Mouse (Mus musculus) lung, postnatal 0 days (tissue): ENCODE results near the gene Il1r1. TPM values are rescaled to one million over a fixed set of nuclear protein-coding genes. Genes with fewer than 3 reads are reported as not detected.

Experiments
- ATAC-seq: fragments of 200-750 bp; cut with Nextera tagmentation; 2 replicates; pipeline ENCODE4 v1.8.0; 2017; ENCODE audit warnings: moderate library complexity
- DNase-seq: peaks from one replicate; pipeline ENCODE4 v3.0.0-alpha.2; 2016; ENCODE audit warnings: low spot score
- H3K27ac ChIP-seq: fragments of 300-500 bp; sonication (generic); 2 replicates; pipeline ENCODE4 v1.5.1; 2014; ENCODE audit warnings: antibody characterized with exemption, mild to moderate bottlenecking, low read length, mixed read lengths
- H3K27me3 ChIP-seq: fragments of 300-500 bp; sonication (generic); replicated peaks from 2 replicates; pipeline ENCODE4 v1.6.1; 2014; ENCODE audit warnings: low read length, mixed read lengths; ENCODE audit not compliant: insufficient read depth
- H3K36me3 ChIP-seq: fragments of 300-500 bp; sonication (generic); 2 replicates; pipeline ENCODE4 v1.6.1; 2014; ENCODE audit warnings: low read length, mixed read lengths; ENCODE audit not compliant: insufficient read depth
- H3K4me1 ChIP-seq: fragments of 300-500 bp; sonication (generic); 2 replicates; pipeline ENCODE4 v1.6.1; 2014; ENCODE audit warnings: antibody characterized with exemption, low read depth, low read length, mixed read lengths; ENCODE audit not compliant: insufficient read depth
- H3K4me2 ChIP-seq: fragments of 300-500 bp; sonication (generic); replicated peaks from 2 replicates; pipeline ENCODE4 v1.6.1; 2014; ENCODE audit warnings: low read depth, mild to moderate bottlenecking, low read length, moderate library complexity, mixed read lengths
- H3K4me3 ChIP-seq: fragments of 300-500 bp; sonication (generic); 2 replicates; pipeline ENCODE4 v1.5.1; 2014; ENCODE audit warnings: low read depth, low read length
- H3K9ac ChIP-seq: fragments of 300-500 bp; sonication (generic); replicated peaks from 2 replicates; pipeline ENCODE4 v1.6.1; 2014; ENCODE audit warnings: low read depth, mild to moderate bottlenecking
- H3K9me3 ChIP-seq: fragments of 300-500 bp; sonication (generic); 2 replicates; pipeline ENCODE4 v1.6.1; 2016; ENCODE audit warnings: low read length, mixed read lengths
- CTCF ChIP-seq: IDR thresholded peaks from 2 replicates; pipeline ENCODE4 v1.5.1; 2016; ENCODE audit warnings: antibody characterized with exemption, mild to moderate bottlenecking
- EP300 ChIP-seq: IDR thresholded peaks from 2 replicates; pipeline ENCODE4 v1.6.1; 2016; ENCODE audit warnings: antibody characterized with exemption, mild to moderate bottlenecking, control low read depth
- WGBS: fragments of 180-500 bp; shearing (Covaris S2); extraction: QIAGEN DNeasy Blood & Tissue Kit; methylation state at CpG from one replicate; pipeline ENCODE4 v1.1.7; 2014; 5-methylcytosine and 5-hydroxymethylcytosine counted together
- polyA plus RNA-seq: library from polyadenylated mRNA; unstranded; fragments of >200 nt; fragmentation: Nextera tagmentation; extraction: Ambion mirVana; gene quantifications from 2 replicates; pipeline ENCODE4 v1.2.1, GENCODE M21; 2015

Gene Il1r1
- polyA plus RNA-seq, 1 experiment from 2014 or later = 13.5 TPM

GRCm38 (mm10) chr1:40181716-40182115 lies 43.2 kb upstream of the Il1r1 start:
- Histone ChIP-seq H3K36me3 (no peaks in the 10 kb centered on the region), H3K9ac (no peak overlapping the region), H3K4me2 (no peak overlapping the region), H3K4me3 (no peak overlapping the region), H3K9me3 (no peaks in the 10 kb centered on the region), H3K4me1 (no peaks in the 10 kb centered on the region), H3K27me3 (no peaks in the 10 kb centered on the region), H3K27ac (no peak overlapping the region)
- DNase-seq = no peak
- 38% methylated on average over 3 of the region's 3 CpGs for WGBS
- TF ChIP-seq CTCF = no peak
- TF ChIP-seq EP300 = no peak
- ATAC-seq = no peak

GRCm38 (mm10) chr1:40183410-40183809 lies 41.5 kb upstream of the Il1r1 start:
- DNase-seq (peak; percentile 87), ATAC-seq (peak; percentile 87)
- H3K4me1 ChIP-seq = no peaks in the 10 kb centered on the region; the same call in 1 of the 2 replicates
- H3K36me3 ChIP-seq = no peaks in the 10 kb centered on the region
- no peaks in the 10 kb centered on the region for H3K9me3 ChIP-seq
- no peaks in the 10 kb centered on the region for H3K27me3 ChIP-seq
- TF ChIP-seq CTCF (no peak), EP300 (peak; percentile 94)
- H3K4me3 ChIP-seq = no peak overlapping the region
- H3K9ac ChIP-seq = no peak overlapping the region
- no peak overlapping the region for H3K27ac ChIP-seq
- no peak overlapping the region for H3K4me2 ChIP-seq

GRCm38 (mm10) chr1:40187961-40188360 lies 36.9 kb upstream of the Il1r1 start:
- peak; percentile 25; the same call in 1 of the 2 replicates for TF ChIP-seq CTCF
- peak; percentile 63; the same call in 1 of the 2 replicates for TF ChIP-seq EP300
- no peaks in the 10 kb centered on the region for H3K27me3 ChIP-seq
- H3K36me3 ChIP-seq = no peaks in the 10 kb centered on the region
- H3K4me2 ChIP-seq = no peak overlapping the region
- H3K4me3 ChIP-seq = no peak overlapping the region
- WGBS = 20% methylated on average over 1 of the region's 1 CpGs
- no peak overlapping the region for H3K9ac ChIP-seq
- peak; percentile 27 for ATAC-seq
- peaks cover 4% of the 10 kb centered on the region; the same call in 1 of the 2 replicates for H3K4me1 ChIP-seq
- DNase-seq = peak; percentile 89
- no peak overlapping the region for H3K27ac ChIP-seq
- no peaks in the 10 kb centered on the region for H3K9me3 ChIP-seq

GRCm38 (mm10) chr1:40190025-40190424 lies 34.9 kb upstream of the Il1r1 start:
- DNase-seq (no peak), ATAC-seq (no peak)
- Histone ChIP-seq H3K27ac (no peak overlapping the region), H3K4me3 (no peak overlapping the region), H3K27me3 (no peaks in the 10 kb centered on the region), H3K4me1 (peaks cover 4% of the 10 kb centered on the region; the same call in 1 of the 2 replicates), H3K4me2 (no peak overlapping the region), H3K36me3 (no peaks in the 10 kb centered on the region), H3K9me3 (no peaks in the 10 kb centered on the region), H3K9ac (no peak overlapping the region)
- WGBS = 62% methylated on average over 5 of the region's 5 CpGs
- TF ChIP-seq CTCF (no peak), EP300 (no peak)

GRCm38 (mm10) chr1:40190837-40191236 lies 34.0 kb upstream of the Il1r1 start:
- Histone ChIP-seq H3K27ac (no peak overlapping the region), H3K4me2 (no peak overlapping the region), H3K27me3 (no peaks in the 10 kb centered on the region), H3K9ac (no peak overlapping the region), H3K4me1 (peaks cover 4% of the 10 kb centered on the region; the same call in 1 of the 2 replicates), H3K9me3 (no peaks in the 10 kb centered on the region), H3K36me3 (no peaks in the 10 kb centered on the region), H3K4me3 (no peak overlapping the region)
- ATAC-seq = peak; percentile 65
- WGBS = 42% methylated on average over 5 of the region's 5 CpGs
- TF ChIP-seq CTCF = no peak
- TF ChIP-seq EP300 = peak; percentile 61
- DNase-seq = peak; percentile 61

GRCm38 (mm10) chr1:40194279-40194678 lies 30.6 kb upstream of the Il1r1 start:
- H3K27me3 ChIP-seq = no peaks in the 10 kb centered on the region
- 71% methylated on average over 2 of the region's 2 CpGs for WGBS
- no peak for DNase-seq

More at GRCm38 (mm10) chr1:40194279-40194678, 30.6 kb upstream of the Il1r1 start:
- no peak for TF ChIP-seq EP300
- TF ChIP-seq CTCF = no peak
- Histone ChIP-seq H3K36me3 (no peaks in the 10 kb centered on the region), H3K9ac (no peak overlapping the region), H3K4me3 (no peak overlapping the region), H3K27ac (no peak overlapping the region), H3K4me1 (peaks cover 4% of the 10 kb centered on the region; the same call in 1 of the 2 replicates), H3K9me3 (no peaks in the 10 kb centered on the region), H3K4me2 (no peak overlapping the region)
- ATAC-seq = no peak
